Mouse (Mus musculus) fibroblast of lung, adult 2 months (primary cell): ENCODE measurements around the gene Rap1a.

Source experiments
- DNase-seq: peaks from one replicate; pipeline ENCODE4 v3.0.0-alpha.2; 2011; ENCODE audit warnings: low read depth

Rap1a gene

DNA sequence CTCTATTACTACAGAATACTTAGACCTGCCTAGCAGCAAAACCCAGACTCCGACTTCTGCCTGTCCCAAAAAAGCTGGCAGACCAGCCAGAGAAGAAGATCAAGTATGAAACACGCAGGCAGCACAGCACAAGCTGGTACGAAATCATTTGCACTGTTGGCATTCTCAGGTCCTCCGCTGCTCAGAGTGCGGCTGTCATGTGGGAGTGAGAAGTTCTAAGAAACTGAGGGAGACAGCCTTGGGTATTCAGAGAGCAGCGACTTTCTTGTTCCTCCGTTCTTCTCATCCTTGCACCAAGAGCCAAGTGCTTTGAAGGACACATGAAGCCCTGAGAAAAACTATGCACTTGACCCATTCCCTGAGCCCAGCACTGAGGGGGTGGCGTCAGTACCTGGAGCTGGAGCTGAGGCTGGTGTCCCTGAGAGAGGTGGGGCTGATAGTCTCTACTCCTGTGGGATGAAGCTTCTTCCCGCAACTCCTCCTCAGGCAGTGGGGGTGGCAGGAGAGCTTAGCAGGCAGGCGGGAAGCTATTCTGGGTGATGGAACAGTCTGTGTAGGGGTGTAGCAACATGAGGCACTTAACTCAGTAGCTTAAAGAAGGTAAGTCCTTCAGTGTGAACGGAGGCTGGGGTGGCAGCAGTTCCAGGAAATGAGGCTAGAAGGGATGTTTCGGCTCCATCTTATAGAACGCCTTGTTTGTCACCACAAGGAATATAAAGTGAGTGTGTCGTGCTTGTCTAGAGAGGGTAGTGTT is 107.6 kb downstream of the Rap1a start:
- DNase-seq: no peak

DNA sequence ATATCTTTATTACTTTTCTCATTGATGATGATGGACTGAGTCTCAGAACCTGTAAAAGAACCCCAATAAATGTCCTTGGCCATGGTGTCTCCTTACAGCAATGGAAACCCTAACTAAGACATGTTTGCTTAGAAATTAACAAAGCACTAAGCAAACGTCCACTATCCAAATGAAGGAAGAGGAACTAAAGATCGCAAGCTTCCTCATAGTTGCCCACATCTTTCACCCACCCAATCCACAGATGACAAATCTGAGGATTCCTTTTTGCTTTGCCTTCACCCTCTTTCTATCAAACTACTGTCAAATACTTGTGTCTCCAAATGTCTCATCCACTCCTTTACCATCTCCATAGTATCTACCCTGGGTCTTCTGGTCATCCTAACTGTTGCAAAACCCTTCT is 112.6 kb downstream of the Rap1a start:
- DNase-seq: no peak

DNA sequence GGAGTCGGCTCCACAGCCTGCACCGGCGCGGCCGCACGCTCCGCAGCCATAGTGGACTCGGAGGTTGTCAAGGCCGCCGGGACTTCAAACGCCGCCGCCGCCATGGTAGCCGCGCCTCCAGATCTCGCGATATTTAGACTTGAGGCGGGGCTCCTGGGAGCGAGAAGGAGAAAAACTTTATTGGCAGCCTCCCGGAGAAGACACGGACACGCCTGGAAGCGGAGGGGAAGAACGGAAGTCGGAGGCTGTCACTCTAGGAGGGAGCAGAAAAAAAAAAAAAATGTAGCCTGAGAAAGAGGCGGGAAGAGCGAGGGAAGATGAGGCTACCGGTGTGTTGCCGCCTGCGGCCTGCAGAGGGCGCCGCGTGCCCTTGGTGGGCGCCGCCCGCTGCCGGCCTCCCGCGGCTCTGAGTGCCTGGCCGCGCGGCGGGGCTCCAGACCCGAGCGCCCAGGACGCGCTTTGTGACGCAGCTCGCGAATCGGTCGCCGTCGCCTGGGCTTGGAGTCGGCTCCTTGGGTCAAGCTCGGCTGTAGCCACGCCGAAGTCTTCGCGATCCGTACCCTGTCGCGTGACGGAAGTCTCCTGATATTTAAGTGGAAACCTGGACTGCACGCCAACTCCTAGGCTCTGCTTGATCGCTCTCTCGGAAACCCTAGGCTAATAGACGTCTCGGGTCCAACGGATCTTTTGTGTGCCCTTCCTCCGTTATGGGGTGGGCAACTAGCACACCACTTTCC is 113.6 kb downstream of the Rap1a start, which contains the start of gene Ddx20:
TSS of gene Ddx20 (minus strand) at position 251 of the 737 bp plus-strand sequence.
- peak; percentile 94 for DNase-seq

DNA sequence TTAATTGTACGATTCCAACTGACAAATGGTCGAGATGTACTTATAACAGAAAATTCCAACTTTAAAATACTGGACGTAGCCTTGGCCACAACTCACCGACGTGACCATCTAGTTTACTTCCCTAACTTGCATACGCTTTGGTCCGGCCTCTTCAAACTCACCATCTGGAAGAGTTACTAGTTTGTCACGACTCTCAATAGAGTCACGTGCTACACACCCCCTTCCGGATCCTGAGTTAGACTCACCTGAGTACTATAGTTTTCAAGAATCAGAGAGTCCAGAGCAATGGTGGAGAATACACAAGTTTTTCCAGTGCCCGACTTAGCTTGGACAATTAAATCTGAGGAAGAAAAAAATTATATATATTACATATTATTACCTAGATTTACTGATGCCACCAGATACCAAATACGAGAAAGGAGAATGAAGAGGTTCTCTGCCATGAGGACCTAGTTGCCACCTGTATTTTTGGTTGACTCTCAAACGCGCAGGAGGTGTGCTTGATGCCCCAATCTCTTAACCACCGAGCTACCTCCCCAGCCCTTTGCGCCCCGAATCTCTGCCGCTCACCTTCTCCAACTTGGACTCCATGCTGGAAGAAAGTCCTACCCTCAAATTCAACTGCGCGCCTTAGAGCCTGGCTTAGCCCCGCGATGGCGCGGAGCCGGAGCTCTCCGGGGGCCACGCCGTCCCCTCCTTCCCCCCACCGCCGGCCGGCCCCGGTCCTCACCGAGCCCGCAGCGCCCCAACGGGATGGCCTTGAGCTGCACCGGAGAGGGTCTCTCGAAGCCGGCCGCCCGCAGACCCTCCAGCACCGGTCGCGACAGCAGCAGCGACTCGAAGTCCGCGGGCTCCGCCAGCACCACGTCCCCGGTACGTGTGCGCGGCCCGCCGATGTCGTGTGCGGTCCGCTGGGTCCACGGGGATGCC is 114.5 kb downstream of the Rap1a start:
- no peak for DNase-seq

DNA sequence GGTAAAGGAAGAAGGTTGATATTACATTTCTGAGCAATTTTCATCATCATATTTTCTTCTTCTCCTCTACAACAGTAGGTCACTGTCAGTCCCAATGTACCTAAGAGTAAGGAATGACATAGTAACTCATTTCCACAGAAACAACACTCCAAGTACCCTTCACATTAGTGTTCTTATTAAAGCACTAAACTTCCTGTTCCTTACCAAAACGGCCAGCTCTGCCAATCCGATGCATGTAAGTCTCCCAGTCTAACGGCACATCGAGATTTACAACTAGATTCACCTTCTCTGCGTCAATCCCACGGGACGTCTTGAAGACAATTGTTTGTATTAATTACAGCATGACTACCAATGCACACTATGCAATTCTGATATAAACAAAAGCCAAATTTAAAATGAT is 120.8 kb downstream of the Rap1a start:
- DNase-seq: no peak
